Mouse (Mus musculus): ENCODE data around the gene Trim43b. TPM values are rescaled to one million over a fixed set of nuclear protein-coding genes. Genes with fewer than 3 reads are reported as not detected.

Trim43b gene
- not detected for total RNA-seq (2023)

DNA sequence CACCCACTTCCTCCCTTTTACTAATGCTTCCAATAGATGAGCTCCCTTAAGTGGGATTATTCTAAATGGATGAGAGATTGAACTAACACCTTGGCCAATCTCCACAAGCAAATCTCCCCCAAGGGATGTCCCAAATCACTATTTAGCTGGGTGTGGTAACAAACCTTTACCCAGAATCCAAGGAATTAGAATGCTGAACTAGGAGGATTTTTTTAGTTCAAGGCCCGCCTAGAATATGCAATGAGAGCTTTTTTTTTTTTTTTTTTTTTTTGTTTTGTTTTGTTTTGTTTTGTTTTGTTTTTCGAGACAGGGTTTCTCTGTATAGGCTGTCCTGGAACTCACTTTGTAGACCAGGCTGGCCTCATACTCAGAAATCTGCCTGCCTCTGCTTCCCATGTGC lies at the start of gene Trim43b:
Trim43b (minus strand) TSS at position 101 of the 400 bp plus-strand sequence.

Other genes with a start within 250 kb of the Trim43b start
- 100 to 1,000 TPM in 1 of 2 experiments, 10 to 100 TPM in 1; 83.6 to 103 TPM for gene Bcl2a1a, start 135.9 kb downstream of the Trim43b start, total RNA-seq (2023)
- gene Bcl2a1b, start 106.4 kb upstream of the Trim43b start, total RNA-seq (2023), result 100 to 1,000 TPM; 136 to 161 TPM
- gene Gm29094, start 106.5 kb upstream of the Trim43b start, total RNA-seq (2023), result 1 to 10 TPM; 2.2 to 6.4 TPM
- gene Mthfs, start 117.8 kb upstream of the Trim43b start, total RNA-seq (2023), result 10 to 100 TPM; 57.9 to 68.0 TPM

Data from monocyte, adult 59 days (primary cell).